Mouse (Mus musculus): Measurements from ENCODE around the gene Atp1a4.
A peak's percentile ranks its signal among the peaks of the same experiment; 100 is the strongest.

Atp1a4 gene

DNA sequence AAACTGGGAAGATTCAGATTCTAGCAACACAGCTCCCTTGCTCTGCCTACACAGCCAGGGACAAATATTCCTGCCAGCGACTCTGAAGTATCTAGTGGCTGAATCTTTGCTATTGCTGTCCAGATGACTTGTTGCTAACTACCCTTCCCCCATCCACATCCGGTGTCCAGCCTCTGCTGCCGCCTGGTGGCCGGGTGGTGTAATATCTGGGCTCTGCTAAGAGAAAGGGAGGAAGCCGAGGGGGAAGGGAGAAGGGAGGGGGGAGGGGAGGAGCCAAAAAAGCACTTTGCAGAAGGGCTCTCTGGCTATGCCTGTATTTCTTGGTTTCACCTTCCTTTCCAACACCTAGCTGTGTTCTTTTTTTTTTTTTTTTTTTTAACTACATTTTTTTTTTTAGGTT is 41.1 kb downstream of the Atp1a4 start:
- DNase-seq = peak; percentile 94

DNA sequence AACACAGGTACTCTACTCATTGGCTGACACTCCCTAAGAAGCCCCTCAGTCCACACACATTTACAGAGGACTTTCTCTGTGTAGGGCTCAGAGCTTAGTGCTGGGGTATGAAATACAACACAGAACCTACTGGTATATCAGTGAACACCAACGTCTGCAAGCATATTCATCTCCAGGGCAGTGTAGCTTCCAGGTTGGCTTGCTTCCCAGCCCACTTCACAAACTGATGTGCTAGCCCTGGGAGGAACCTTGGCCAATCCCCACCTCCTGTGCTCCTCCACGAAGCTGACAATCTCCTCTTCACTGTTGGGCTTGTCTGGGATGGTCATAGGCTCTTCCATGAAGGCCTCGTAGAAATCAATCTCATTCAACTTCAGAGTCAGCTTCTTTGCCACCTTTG is 43.5 kb downstream of the Atp1a4 start:
- DNase-seq = peak; percentile 49

DNA sequence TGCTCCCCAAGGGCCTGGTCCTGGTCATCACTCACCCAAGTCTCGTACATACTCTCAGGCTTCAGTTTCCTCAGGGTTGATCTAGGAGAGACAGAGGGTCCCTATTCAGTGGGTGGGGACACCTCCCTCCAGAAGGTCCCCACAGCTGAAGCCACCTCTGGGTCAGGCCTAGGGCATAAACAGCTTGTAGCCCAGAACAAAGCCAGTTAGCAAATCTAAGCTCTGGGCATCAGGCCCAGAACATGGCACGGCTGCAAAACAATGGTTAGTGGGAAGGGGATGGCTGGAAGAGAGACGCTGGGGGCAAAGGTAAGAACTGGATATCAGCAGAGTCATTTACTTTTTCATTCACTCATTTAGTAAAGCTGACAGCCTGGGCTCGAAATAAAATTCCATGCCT is 44.4 kb downstream of the Atp1a4 start:
- DNase-seq = no peak

DNA sequence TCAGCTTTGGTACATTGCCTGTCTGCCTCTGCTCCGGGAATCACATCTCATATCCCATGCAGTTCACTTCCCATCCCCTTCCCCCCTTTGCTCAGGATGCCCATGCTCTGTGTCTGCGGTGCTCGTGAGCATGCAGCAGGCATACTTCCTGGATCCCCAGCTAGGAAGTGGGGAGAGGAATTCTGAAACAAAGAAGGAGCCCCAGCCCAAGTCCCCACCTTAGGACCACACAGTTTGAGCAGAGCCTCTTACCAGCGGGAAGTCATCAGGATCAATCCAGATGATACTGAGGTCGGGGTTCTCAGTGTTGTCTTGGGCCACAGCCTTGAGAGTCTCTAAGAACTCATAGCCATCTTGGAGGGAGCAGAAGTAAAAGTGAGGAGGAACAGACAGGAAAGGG is 45.4 kb downstream of the Atp1a4 start:
- no peak for DNase-seq

DNA sequence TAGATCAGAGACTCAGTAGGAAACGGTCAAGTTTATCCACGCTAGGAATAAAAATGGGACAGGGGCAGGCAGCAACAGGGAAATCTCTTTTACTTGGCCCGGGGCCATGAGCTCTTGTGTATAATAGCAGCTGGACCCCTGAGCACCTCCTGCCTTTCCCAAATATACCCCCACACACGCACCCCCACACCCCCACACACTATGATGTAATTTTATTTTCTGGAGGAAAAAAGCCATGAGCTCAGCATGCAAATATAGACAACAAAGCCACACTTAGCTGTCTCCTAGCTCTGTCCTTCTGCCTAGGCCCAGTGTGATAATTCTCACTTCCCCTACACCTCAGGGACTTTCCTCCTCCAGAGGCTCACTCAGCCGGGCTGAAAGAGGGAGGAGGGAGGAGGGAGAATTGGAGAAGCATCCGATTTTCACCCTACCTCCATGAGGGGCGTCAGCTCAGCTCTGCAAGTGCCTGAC is 51.1 kb downstream of the Atp1a4 start:
- no peak for DNase-seq

DNA sequence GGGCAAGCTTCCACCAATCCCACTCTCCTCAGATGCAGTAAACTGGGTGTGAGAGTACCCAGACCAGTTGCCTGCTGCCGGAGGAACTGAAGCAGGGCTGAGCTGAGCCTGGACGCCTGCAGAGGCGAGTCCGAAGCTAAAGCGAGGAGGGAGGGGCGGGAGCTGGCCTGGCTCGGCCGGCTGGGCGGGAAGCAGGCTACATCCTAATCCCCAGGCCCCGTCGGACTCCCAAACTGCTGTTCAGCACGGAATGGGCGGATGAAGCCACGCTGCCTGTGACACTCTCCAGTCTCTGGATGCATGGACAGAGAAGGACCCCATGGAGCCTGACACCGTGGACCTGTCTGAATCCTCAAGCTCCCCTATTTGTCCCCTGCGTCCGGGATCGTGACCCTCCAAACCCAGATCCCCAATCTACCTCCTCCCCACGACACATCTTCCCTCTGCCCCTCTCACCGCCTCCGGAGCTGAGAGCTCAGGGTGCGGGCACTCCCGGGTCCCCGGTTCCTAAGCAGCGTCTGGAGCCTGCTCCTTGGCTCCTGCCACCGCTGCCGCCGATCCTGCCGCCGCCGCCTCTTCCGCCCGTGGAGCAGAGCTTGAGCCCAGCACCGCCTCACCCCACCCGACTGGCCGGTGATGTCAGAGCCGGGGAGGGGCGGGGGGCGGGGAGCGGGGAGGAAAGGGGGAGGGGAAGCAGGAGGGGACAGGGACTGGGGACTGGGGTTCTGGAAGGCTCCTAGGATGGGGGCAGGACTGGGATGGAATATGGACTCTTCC is 51.9 kb downstream of the Atp1a4 start, which contains the start of gene Pea15a:
Gene Pea15a (minus strand): TSS at position 664 of the 777 bp plus-strand sequence.
- peak; percentile 87 for DNase-seq

DNA sequence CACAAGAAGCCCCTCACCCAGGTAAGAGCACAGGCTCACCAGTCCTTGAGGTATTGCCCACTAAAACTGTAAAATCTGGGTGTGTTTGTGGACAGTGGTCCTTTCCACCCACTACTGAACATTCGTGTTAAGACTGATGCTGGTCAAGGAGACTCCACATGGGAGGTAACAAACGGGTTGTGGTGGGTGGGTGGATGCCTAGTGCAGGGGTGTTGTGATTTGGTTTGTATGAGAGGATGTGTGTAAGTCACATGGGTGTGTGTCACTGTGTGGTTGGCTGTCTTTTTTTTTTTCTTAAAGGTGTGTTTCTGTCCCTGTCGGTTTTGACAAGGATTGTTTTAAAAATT is 52.5 kb downstream of the Atp1a4 start:
- no peak for DNase-seq

DNA sequence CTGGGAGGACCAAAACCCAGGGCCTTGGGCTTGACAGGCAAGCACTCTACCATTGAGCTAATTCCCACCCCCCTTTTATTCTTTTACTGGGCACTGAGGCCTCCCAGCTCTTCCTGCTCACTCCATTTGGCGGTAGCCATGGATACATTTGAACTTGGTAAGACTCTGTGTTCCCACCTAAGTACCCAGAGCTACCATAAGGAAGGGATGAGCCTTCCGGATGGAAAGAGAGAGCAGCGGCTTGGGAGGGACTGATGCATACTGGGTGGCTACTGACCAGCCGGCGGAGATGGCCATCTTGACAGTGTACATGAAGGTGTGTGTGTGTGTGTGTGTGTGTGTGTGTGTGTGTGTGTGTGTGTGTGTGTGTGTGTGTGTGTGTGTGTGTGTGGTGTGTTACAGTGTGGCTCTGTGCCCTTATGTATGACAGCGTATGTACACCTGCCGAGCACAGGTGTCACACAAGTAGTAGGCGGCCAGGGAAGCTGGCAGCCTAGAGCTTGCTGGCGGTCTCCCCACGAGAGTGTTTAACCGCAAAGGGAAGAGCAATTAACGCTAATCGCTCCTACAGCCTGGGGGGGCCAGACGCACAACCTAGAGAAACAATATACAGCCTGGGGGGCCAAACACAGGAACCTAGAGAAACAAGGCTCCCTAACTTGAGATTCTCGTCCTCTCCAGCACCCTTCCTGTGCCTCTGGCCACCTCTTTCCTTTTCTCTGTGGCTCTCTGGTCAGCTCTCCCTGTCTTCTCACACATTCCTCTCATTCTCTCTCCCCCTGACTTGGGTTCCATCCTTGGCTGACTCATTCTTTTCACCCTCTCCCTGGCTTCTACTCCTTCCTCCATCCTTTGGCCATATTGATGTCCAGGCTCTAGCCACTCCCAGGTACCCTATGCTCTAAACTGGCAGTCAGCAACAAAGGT is 53.1 kb downstream of the Atp1a4 start:
- no peak for DNase-seq

DNA sequence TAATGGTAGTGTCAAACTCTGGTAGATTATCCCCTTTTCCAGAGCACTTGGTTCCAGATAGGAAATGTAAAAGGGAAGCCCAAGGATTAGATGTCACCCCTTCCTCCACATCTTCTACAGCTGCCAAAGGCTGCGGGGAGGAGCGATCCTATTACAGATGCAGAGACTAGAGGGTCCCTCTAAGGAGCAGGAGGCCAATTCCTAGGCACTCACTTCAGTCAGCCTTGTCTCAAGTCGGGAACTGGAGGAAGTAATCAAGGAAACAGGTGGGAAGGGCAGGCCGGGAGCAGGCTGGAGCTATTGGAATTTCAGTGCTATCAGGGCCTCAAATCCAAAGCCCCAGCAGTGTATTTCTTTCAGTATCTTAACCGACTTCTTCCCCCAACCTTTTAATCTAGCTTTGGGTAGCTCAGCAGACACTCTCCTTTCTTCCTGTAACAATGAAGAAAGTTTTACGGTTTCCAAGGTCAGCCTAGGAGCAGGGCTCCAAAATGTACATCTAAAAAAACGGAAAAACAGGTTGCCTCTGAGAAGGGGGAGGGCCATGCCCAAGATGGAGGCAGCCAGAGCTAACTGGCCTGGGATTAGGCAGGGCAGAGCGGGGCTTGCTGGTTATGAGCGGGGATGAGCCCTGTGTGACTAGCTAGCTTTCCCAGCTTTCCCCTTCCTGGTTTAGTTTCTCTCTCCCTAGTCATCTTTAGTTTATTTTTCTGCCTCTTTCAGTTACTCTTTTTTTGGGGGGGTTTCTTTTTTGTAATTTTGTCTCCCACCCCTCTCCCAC is 54.0 kb downstream of the Atp1a4 start:
- DNase-seq = no peak

DNA sequence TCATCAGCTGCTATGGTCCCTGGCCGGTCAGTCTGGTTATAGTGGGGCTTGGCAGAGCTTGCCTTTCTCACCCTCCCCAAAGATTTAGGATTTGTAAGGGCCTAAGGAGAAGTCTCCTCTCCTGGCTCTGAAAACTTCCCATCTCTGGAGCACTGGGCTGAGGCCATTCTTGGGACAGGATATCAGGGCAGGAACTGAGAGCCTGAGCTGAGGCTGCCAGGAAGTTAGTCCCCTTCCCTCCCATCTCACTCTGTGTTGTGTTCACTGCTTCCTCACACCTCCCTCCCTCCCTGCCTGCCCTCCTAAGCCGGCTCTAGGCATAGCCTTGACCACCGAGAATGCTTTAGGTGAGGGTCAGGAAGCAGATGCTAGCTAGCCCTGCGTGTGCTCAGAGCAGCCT is 54.6 kb downstream of the Atp1a4 start:
- no peak for DNase-seq

DNA sequence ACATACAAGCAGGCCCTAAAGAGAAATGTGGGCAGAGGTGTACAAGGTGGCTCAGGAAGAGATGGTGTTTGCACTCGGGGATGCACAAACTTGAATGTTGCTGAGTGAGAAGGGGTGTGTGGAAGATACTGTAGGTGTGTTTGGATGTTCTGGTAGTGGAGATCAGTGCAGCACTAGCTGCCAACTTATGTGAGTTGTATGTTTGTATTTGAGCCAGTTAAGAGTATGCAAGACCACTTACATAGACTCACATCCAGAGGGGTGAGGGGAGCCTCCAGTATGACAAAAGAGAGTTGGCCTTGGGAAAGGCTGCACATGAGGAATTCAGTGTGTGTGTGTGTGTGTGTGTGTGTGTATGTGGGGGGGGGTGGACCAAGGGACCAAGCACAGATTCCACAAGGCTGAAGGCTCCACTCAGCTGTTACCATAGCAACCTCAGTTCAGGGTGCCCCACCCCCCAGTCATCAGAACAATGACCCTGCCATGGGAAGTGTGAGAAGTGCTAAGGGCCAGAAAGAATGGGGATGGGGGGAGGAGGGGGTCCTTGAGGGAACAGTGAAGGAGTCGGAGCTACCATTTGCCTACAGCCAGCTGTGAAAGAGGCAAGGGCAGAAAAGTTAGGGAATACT is 55.2 kb downstream of the Atp1a4 start:
- no peak for DNase-seq

DNA sequence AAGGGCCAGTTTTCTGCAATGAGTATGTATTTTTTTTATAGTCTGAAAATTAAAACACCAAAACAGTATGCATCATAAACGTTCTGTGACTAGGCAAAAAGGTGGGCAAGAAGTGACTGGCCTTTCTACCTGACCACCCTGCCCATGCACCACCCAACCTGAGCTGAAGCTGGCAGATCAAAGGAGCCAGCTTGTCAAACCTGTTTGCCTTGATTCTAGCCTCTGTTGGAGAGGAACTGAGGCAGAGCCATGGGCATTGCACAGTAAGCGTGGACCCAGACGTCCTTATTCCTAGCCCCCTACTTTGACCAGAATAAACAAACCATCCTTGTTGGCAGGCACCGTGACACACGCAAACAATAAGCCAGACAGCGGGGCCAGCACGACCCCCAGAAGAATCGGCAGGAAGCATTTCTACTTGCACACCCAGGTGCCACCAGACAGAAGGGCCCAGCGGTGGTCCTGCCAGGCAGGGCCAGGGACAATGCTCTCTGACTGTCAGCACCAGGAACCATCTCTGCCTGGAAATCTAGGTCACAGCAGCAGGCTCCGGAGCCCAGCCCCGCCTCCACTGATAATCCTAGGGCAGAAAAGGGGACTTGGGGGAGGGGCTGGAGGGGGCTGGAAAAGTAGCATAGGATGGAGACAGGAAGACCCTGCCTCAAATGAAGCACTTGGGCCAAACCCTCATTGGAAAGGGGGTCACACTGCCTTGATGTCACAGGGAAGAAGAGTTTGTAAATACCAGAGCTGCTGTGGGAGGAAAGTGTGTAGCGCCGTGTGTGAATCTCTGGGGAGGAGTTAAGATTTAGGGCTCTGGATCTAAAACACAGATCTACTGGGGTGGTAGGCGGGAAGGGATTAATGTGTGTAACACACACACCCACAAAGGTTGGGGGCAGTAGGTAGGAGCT is 56.0 kb downstream of the Atp1a4 start:
- DNase-seq = no peak

DNA sequence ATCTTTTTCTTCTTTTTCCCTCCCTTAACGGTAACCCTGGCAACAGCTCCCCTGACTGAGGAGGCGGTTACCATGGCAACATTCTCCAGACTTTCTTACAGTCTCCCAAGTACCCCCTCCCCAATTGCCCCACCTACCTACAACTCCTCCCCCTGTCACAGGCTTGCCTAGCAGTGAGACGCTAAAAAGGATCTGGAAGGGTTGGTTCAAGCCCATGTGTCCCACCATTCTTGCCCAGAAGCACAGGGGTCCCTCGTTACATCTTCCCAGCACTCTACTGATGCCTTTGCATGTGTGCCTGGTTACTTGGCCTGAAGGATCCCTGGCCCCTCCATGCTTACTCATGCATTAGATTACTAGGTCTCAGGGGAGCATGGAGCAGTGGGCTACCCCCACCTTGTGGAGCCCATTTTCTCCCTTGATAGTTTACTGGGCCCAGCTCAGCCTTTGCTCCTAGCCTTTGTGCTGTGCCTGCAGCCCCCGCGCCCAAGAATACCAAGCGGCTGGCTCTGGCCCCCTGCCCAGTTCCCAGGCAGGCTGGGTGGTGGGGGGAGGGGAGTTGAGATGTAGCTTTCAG is 57.3 kb downstream of the Atp1a4 start:
- DNase-seq = no peak

DNA sequence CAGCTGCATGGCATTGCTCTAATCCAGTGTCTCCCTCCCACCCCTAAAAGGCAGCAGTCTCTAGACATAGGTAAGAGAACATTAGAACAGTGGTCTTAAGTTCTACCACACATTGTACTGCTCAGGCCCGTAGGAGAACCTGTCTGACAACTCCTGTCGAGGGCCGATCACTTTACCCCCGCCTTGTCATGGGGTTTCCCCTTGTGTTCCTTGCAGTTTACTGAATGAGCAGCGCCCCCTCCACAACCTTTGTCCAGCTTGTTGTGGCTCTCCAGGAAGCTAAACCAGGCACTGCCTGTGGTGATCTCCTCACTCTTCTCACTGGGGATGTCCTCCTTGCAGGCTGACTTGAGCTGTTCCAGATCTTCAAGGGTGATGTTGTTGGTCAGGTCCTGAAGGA is 58.1 kb downstream of the Atp1a4 start:
- DNase-seq = no peak

DNA sequence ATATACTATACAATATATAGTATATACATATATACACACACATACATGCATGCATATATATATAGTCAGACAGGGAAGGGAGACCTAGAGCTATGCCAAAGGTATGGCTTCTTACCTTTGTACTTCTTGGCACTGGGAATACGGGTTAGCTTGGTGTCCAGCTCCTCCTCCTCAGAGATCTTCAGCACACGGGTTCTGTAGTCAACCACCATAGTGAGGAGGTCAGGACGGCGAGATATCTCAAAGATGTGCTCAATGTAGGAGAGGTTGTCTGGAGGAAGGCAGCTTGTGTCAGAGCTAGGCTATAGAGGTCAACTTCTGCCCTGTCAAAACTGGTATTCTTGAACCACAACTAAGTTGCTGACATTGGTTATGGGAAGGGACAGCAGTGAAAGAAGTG is 59.2 kb downstream of the Atp1a4 start:
- no peak for DNase-seq

DNA sequence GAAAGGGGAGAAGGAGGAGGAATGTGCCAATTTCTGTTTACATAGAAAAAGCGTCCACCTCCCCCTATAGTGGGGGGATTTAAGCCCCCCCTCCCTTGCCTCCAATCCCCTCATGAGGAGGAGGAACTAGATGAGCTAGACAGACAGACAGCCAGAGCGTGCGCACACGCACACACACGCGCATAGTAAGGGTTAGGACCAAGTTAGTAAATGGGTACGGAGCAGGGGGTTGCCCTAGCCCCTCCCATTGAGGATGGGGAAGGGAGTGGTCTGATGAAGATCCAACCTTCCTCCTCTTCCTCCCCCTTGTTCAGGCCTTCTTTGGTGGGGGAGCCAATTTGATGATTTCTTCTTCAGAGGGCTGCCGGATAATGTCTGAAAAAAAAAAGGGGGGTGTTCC is 59.9 kb downstream of the Atp1a4 start:
- no peak for DNase-seq

DNA sequence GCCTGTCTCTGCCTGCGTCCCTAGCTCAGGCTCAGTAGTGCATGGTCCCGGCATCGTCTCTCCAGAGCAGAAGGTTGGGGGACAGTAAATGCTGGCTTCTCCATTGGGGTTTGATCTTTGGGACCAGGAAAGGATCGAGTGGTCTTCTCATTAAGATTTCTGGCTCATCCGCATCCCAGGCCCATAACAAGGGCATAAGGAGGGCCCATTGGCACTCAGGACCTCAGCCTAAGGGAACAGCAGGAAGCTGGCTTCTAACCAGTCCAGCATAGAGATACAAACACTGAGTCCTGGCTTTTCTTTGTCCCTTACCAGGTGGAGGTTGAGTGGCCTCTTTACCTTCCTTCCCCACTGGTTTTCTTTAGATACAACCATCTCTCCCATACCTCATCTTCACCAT is 60.4 kb downstream of the Atp1a4 start:
- DNase-seq = no peak

DNA sequence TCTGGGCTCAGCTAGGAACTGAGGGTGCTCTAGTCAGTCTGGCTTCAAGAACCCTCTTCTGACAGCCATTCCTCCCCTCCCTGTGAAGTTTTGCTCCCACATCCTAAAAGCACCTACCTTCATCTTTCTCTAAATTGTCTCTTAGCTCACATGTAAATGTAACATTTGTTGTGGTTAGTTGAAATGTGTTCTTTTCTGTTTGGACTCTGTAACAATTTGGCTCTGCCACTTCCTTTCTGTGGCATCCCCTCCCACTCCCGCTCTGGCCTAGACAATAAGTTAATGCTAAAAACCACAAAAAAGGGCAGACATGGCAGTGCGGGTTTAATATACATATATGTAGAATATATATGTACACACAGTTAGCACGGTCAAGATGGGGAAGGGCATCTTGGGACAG is 61.1 kb downstream of the Atp1a4 start:
- no peak for DNase-seq

DNA sequence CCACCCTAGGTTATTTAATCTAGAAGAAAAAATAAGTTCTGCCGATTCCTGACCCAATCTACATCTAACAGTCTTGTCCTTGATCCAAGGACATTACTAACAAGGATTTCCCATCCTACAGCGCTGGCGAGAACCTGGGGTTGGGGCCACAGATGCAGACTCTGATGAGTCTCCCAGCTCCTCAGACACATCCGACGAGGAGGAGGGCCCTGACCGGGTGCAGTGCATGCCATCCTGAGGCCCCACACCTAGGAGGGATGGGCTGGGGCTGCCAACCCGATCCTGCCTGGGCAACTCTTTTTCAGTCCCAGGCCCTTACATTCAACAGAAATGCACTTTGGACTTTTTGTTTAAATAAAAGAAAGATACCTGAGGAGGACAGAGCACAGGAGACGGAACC is 63.8 kb downstream of the Atp1a4 start:
- DNase-seq = no peak

DNA sequence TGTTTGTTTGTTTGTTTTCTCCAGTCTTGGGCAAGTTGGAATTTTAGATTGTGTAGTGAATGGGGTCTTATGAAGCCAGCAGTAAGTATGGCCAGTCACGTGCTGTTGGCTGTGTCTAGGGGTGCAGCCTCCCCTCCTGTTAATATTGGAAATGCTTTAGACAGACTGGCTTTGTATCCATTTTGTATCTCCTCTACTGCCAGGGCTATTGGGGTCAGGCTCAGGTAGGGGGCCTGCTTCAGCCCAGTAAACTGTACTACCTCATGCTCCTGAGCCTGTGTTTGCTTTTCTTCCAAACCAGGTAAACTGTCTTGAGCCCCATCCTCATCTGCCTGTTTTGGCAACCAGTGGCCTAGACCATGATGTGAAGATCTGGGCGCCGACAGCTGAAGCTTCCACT is 66.0 kb downstream of the Atp1a4 start:
- DNase-seq = no peak

DNA sequence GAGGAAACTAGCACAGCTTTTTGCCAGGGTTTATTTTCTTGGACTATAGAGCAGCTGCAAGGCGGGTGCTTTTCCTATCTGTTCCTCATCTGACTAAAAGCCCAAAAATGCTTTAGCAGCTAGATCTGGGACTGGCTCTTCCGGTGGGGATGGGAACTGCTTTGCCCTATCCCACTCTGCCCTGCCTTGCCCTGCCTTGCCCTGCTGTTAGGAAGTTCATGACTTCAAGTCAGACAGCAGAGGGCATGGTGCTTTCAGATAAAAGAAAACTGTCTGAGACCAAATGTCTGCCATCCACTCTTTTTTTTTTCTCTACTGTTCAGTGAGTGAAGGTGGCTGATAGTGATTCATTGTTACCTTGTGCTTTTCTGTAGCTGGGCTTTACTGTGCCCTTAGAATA is 66.6 kb downstream of the Atp1a4 start:
- no peak for DNase-seq

All from lung, postnatal 14 days (tissue).